Mouse (Mus musculus): ENCODE measurements around the gene Zbed3.

- TF ChIP-seq CTCF (IDR thresholded peaks at IDR 0.05; ENCODE audit: insufficient read depth, low read length) (no peak), POLR2A (IDR thresholded peaks at IDR 0.05; ENCODE audit: borderline replicate concordance, extremely low read depth, low read depth, low read length) (no peak)
These were observed 1.2 kb downstream of the Zbed3 start for GRCm38 (mm10) chr13:95324626-95325079.
